Mouse (Mus musculus): ENCODE measurements around the gene Larp1b.
"Not testable (repeated sequence)": the region's sequence is repeated elsewhere in the genome, so short reads cannot be mapped to it uniquely, and the experiment has no call there.

Gene Larp1b

GRCm38 (mm10) chr3:40949170-40949902 is at the start of gene Larp1b:
Larp1b (plus strand) TSS chr3:40949828.
- in situ Hi-C loops (cut with MboI; ENCODE audit: low sequenced_read_pairs), result no loop called here

- in situ Hi-C loops (cut with MboI; ENCODE audit: low sequenced_read_pairs), result not testable (repeated sequence)
Observed at GRCm38 (mm10) chr3:40902443-40902842, 47.2 kb upstream of the Larp1b start, which contains the start of gene 1700034I23Rik. 1700034I23Rik (minus strand) TSS chr3:40902543.

- in situ Hi-C loops (cut with MboI; ENCODE audit: low sequenced_read_pairs), result no loop called here
Observed at GRCm38 (mm10) chr3:40938189-40938588, 11.4 kb upstream of the Larp1b start.

- in situ Hi-C loops (cut with MboI; ENCODE audit: low sequenced_read_pairs), result no loop called here
Observed at GRCm38 (mm10) chr3:40938592-40938991, 11.0 kb upstream of the Larp1b start.

GRCm38 (mm10) chr3:40939019-40939418 is 10.6 kb upstream of the Larp1b start:
- in situ Hi-C loops (cut with MboI; ENCODE audit: low sequenced_read_pairs), result no loop called here

GRCm38 (mm10) chr3:40949903-40950600 is 424 bp downstream of the Larp1b start:
- in situ Hi-C loops (cut with MboI; ENCODE audit: low sequenced_read_pairs), result no loop called here

- in situ Hi-C loops (cut with MboI; ENCODE audit: low sequenced_read_pairs), result no loop called here
Observed at GRCm38 (mm10) chr3:40950601-40951201, 1.1 kb downstream of the Larp1b start.

GRCm38 (mm10) chr3:40951365-40951764 is 1.7 kb downstream of the Larp1b start:
- in situ Hi-C loops (cut with MboI; ENCODE audit: low sequenced_read_pairs), result no loop called here

- in situ Hi-C loops (cut with MboI; ENCODE audit: low sequenced_read_pairs), result no loop called here
Observed at GRCm38 (mm10) chr3:40952606-40953005, 3.0 kb downstream of the Larp1b start.

GRCm38 (mm10) chr3:40954792-40955191 is 5.2 kb downstream of the Larp1b start:
- in situ Hi-C loops (cut with MboI; ENCODE audit: low sequenced_read_pairs), result no loop called here

- in situ Hi-C loops (cut with MboI; ENCODE audit: low sequenced_read_pairs), result no loop called here
Observed at GRCm38 (mm10) chr3:40958831-40959230, 9.2 kb downstream of the Larp1b start.

GRCm38 (mm10) chr3:40980758-40981157 is 31.1 kb downstream of the Larp1b start:
- in situ Hi-C loops (cut with MboI; ENCODE audit: low sequenced_read_pairs), result no loop called here

GRCm38 (mm10) chr3:40987539-40987938 is 37.9 kb downstream of the Larp1b start:
- in situ Hi-C loops (cut with MboI; ENCODE audit: low sequenced_read_pairs), result no loop called here

GRCm38 (mm10) chr3:40988722-40989121 is 39.1 kb downstream of the Larp1b start:
- in situ Hi-C loops (cut with MboI; ENCODE audit: low sequenced_read_pairs), result no loop called here

- in situ Hi-C loops (cut with MboI; ENCODE audit: low sequenced_read_pairs), result no loop called here
Observed at GRCm38 (mm10) chr3:40991541-40991940, 41.9 kb downstream of the Larp1b start.

- in situ Hi-C loops (cut with MboI; ENCODE audit: low sequenced_read_pairs), result no loop called here
Observed at GRCm38 (mm10) chr3:40995161-40995560, 45.5 kb downstream of the Larp1b start.

GRCm38 (mm10) chr3:41009315-41009714 is 59.7 kb downstream of the Larp1b start:
- in situ Hi-C loops (cut with MboI; ENCODE audit: low sequenced_read_pairs), result no loop called here

GRCm38 (mm10) chr3:41009990-41010389 is 60.4 kb downstream of the Larp1b start:
- in situ Hi-C loops (cut with MboI; ENCODE audit: low sequenced_read_pairs), result no loop called here

GRCm38 (mm10) chr3:41010701-41011100 is 61.1 kb downstream of the Larp1b start:
- in situ Hi-C loops (cut with MboI; ENCODE audit: low sequenced_read_pairs), result no loop called here

- in situ Hi-C loops (cut with MboI; ENCODE audit: low sequenced_read_pairs), result no loop called here
Observed at GRCm38 (mm10) chr3:41012451-41012850, 62.8 kb downstream of the Larp1b start.

- in situ Hi-C loops (cut with MboI; ENCODE audit: low sequenced_read_pairs), result no loop called here
Observed at GRCm38 (mm10) chr3:41014946-41015345, 65.3 kb downstream of the Larp1b start.
